Mouse (Mus musculus) bone marrow macrophage, adult 2 months (primary cell): Measurements from ENCODE around the gene Acer3.

Experiments used
- CTCF ChIP-seq: IDR thresholded peaks from 2 replicates; pipeline ENCODE4 v1.5.1; 2012; ENCODE audit warnings: low read depth, mild to moderate bottlenecking, low read length, moderate library complexity
- POLR2A ChIP-seq: IDR thresholded peaks from 2 replicates; pipeline ENCODE4 v1.6.1; 2012; ENCODE audit warnings: mild to moderate bottlenecking, low read depth, low read length, borderline replicate concordance

DNA sequence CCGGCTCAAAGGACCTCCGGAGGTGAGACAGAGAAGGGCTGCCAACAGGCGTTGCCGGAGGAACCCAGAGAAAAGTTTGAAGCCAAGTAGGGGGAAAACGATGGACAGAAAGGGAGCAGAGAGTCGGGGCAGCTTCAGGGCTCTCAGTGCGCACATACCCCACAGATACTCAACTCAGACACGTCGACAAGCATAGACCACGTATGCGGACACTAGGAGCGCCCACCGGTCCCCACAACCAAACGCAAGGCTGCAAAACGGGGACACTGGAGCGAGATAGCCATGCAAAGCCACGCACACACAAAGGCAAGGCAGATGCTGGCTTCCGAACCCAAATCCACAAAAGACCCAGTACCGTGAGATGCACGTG is 39.6 kb upstream of the Acer3 start:
- no peak for TF ChIP-seq CTCF
- TF ChIP-seq POLR2A, result no peak
